ENCODE assay signal across 7 mouse cellular contexts in genomic region chr16:28447114-28447455, GRCm38 (mm10).
A peak's percentile ranks its signal among the peaks of the same experiment; 100 is the strongest.
DNase-seq lines count a peak whose midpoint lies in the region; ATAC-seq lines count a peak whose summit lies in the region.

No protein-coding gene starts in this region.

- under 1% methylated on average over 5 of the region's 6 CpGs for WGBS in lung, embryonic 15.5 days
- WGBS in forebrain, embryonic 13.5 days = 2% methylated on average over 4 of the region's 6 CpGs
- WGBS in limb, embryonic 15.5 days = 1% methylated on average over 4 of the region's 6 CpGs
- WGBS in stomach, embryonic 16.5 days = 1% methylated on average over 5 of the region's 6 CpGs

- H3K4me2 ChIP-seq in lung, embryonic 15.5 days = peak overlapping the region; percentile 99
- peak overlapping the region; percentile 97 for H3K4me2 ChIP-seq in forebrain, embryonic 13.5 days
- H3K4me2 ChIP-seq in limb, embryonic 15.5 days = peak overlapping the region; percentile 97
- peak overlapping the region; percentile 98 for H3K4me2 ChIP-seq in stomach, embryonic 16.5 days (ENCODE audit: low read depth, low read length)

- no peak for DNase-seq in lung, postnatal 4 days
- DNase-seq in spleen, postnatal 4 days (ENCODE audit: low spot score in 2 of 2) = no peak

- H3K4me1 ChIP-seq in lung, embryonic 15.5 days = 0 out of 2 replicates have a peak, but pooled peaks cover 15% of the 10 kb centered on the region
- H3K4me1 ChIP-seq in forebrain, embryonic 13.5 days = peaks cover 18% of the 10 kb centered on the region
- peaks cover 23% of the 10 kb centered on the region; the same call in 1 of the 2 replicates for H3K4me1 ChIP-seq in limb, embryonic 15.5 days
- no peaks in the 10 kb centered on the region for H3K4me1 ChIP-seq in stomach, embryonic 16.5 days (ENCODE audit: control insufficient read depth, insufficient read depth, low read length)

- H3K4me3 ChIP-seq in lung, embryonic 15.5 days = peak overlapping the region; percentile 60
- peak overlapping the region; percentile 75 for H3K4me3 ChIP-seq in forebrain, embryonic 13.5 days
- H3K4me3 ChIP-seq in limb, embryonic 15.5 days = peak overlapping the region; percentile 68
- peak overlapping the region; percentile 67 for H3K4me3 ChIP-seq in stomach, embryonic 16.5 days (replicated peaks; ENCODE audit: low read length)

- no peaks in the 10 kb centered on the region for H3K36me3 ChIP-seq in lung, embryonic 15.5 days
- H3K36me3 ChIP-seq in forebrain, embryonic 13.5 days (ENCODE audit: poor library complexity, severe bottlenecking) = no peaks in the 10 kb centered on the region
- no peaks in the 10 kb centered on the region for H3K36me3 ChIP-seq in limb, embryonic 15.5 days
- no peaks in the 10 kb centered on the region for H3K36me3 ChIP-seq in stomach, embryonic 16.5 days (ENCODE audit: control insufficient read depth, insufficient read depth, low read length)

- peaks cover 63% of the 10 kb centered on the region for H3K27me3 ChIP-seq in lung, embryonic 15.5 days
- peaks cover 30% of the 10 kb centered on the region for H3K27me3 ChIP-seq in forebrain, embryonic 13.5 days
- peaks cover 30% of the 10 kb centered on the region; the same call in 1 of the 2 replicates for H3K27me3 ChIP-seq in limb, embryonic 15.5 days
- H3K27me3 ChIP-seq in stomach, embryonic 16.5 days (ENCODE audit: control insufficient read depth, insufficient read depth, low read length) = peaks cover 21% of the 10 kb centered on the region

- H3K27ac ChIP-seq in lung, embryonic 15.5 days = no peak overlapping the region
- H3K27ac ChIP-seq in forebrain, embryonic 13.5 days = peak overlapping the region; percentile 25; the same call in 1 of the 2 replicates
- H3K27ac ChIP-seq in limb, embryonic 15.5 days = peak overlapping the region; percentile 85; the same call in 1 of the 2 replicates
- no peak overlapping the region for H3K27ac ChIP-seq in stomach, embryonic 16.5 days (ENCODE audit: low read length)

- no peaks in the 10 kb centered on the region for H3K9me3 ChIP-seq in lung, embryonic 15.5 days
- no peaks in the 10 kb centered on the region for H3K9me3 ChIP-seq in forebrain, embryonic 13.5 days (replicated peaks)
- H3K9me3 ChIP-seq in limb, embryonic 15.5 days = no peaks in the 10 kb centered on the region
- no peaks in the 10 kb centered on the region for H3K9me3 ChIP-seq in stomach, embryonic 16.5 days (replicated peaks; ENCODE audit: control insufficient read depth, low read length)

- peak; percentile 31; the same call in 1 of the 2 replicates for ATAC-seq in lung, embryonic 15.5 days (ENCODE audit: borderline replicate concordance, extremely low read depth, low FRiP score, low TSS enrichment)
- peak; percentile 60 for ATAC-seq in forebrain, embryonic 13.5 days
- ATAC-seq in limb, embryonic 15.5 days (ENCODE audit: insufficient number of reproducible peaks, low FRiP score, low TSS enrichment, low read depth) = no peak
- peak; percentile 18 for ATAC-seq in stomach, embryonic 16.5 days (ENCODE audit: insufficient read depth, low FRiP score)
- no peak for ATAC-seq in megakaryocyte-erythroid progenitor cell, adult 5-6 weeks (replicated peaks; ENCODE audit: low FRiP score, low TSS enrichment, poor library complexity, severe bottlenecking)

- H3K9ac ChIP-seq in lung, embryonic 15.5 days = peak overlapping the region; percentile 17; the same call in 1 of the 2 replicates
- peak overlapping the region; percentile 77 for H3K9ac ChIP-seq in forebrain, embryonic 13.5 days
- peak overlapping the region; percentile 64 for H3K9ac ChIP-seq in limb, embryonic 15.5 days
- H3K9ac ChIP-seq in stomach, embryonic 16.5 days (ENCODE audit: low read length) = peak overlapping the region; percentile 73

Comparison
In these comparisons a context has a peak if more than half of its experiments do, and no peak if none do; other contexts are left out.
1. ATAC-seq: peak in lung, embryonic 15.5 days (single experiment), forebrain, embryonic 13.5 days (single experiment) and stomach, embryonic 16.5 days (single experiment); none in limb, embryonic 15.5 days (single experiment) and megakaryocyte-erythroid progenitor cell, adult 5-6 weeks (single experiment).
2. H3K27ac ChIP-seq: peak in forebrain, embryonic 13.5 days (single experiment) and limb, embryonic 15.5 days (single experiment); none in lung, embryonic 15.5 days (single experiment) and stomach, embryonic 16.5 days (single experiment).
3. H3K9ac ChIP-seq: peak in every context shown above with its lines; median percentile 77 in forebrain, embryonic 13.5 days; 73 in stomach, embryonic 16.5 days; 64 in limb, embryonic 15.5 days; 17 in lung, embryonic 15.5 days.
4. Peak in every context shown above with its lines, with median percentiles within 50 percentile points of each other: H3K4me2 ChIP-seq and H3K4me3 ChIP-seq.